Mouse (Mus musculus): Measurements from ENCODE around the gene Safb2.

- TF ChIP-seq POLR2A (IDR thresholded peaks at IDR 0.05; ENCODE audit: borderline replicate concordance, extremely low read depth, insufficient read depth, insufficient read length, poor library complexity, severe bottlenecking): no peak
- TF ChIP-seq CTCF (IDR thresholded peaks at IDR 0.05; ENCODE audit: borderline replicate concordance, extremely low read depth, insufficient read depth, insufficient read length): no peak
These were observed 47.5 kb downstream of the Safb2 start for GRCm38 (mm10) chr17:56536874-56537273.
